Mouse (Mus musculus) lung, postnatal 4 days (tissue): Measurements from ENCODE around the gene Kif7.

Experiments
- DNase-seq, 2 experiments: peaks; one replicate each; pipeline ENCODE4 v3.0.0; 2021

Kif7 gene

DNA sequence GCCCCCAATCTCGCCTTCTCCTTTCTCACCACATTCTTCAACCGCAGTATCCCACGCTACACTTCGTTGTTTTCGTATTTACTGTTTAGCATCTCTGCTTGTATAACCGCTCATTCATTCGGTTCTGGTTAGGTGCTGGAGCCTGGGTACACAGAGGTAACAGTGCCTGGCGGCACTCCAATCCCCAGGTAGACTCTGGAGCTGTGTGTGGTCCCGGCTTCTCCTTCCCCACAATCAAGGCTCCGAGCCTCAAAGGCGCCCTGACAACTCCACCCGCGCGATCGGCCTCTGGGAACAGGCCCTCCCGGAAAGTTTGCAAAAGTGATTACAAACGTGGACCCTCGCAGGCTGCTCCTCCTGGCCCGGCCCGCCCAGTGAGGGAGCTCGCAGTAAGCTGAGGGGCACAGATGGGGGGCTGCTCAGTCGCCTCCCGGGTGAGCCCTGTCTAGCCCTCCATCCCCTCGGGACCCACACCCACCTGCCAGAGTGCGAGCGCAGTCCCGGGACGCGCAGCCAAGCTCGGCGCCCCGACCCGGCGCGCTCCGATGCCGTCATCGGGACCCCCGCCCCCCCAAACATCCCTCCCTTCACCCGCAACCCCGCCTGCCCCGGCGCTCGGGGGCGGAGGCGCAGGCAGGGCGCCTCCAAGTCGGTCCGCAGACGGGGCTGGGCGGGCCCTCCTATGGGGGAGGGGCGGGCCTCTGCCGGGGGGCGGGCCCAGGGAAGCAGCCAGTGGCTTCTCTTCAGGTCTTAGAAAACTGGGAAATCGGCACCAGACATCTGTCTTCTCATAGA lies at the start of gene Kif7:
Gene Kif7, minus strand, starts transcription at position 534 of the 795 bp plus-strand sequence.
- peak; percentile 89 to 93 for DNase-seq

- no peak for DNase-seq
Measured at GRCm38 (mm10) chr7:79762106-79762505, 46.6 kb upstream of the Kif7 start.

- DNase-seq: no peak
Measured at GRCm38 (mm10) chr7:79761124-79761876, 45.8 kb upstream of the Kif7 start.

DNA sequence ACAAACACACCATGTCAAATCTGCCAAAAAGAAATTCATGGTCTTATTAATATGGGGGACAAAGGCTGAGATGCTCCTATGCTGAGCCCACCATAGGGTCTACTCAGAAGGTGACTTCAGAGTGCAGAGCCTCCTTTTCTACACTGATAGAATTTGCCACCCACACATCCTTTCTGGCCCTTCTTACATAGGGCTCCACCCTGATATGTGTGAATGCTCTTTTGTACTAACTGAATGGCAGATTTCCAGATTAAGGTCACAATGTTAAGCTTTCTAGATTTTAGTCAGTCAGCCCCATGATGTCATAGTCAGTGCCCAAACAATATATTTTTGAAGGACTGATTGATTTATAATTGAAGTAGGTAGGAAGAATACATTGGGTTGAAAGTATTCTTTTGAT lies 44.2 kb upstream of the Kif7 start:
- no peak for DNase-seq

GRCm38 (mm10) chr7:79758176-79758575 lies 42.7 kb upstream of the Kif7 start:
- DNase-seq: peak; percentile 54 to 70

- DNase-seq: no peak
Measured at GRCm38 (mm10) chr7:79756334-79756733, 40.8 kb upstream of the Kif7 start.

DNA sequence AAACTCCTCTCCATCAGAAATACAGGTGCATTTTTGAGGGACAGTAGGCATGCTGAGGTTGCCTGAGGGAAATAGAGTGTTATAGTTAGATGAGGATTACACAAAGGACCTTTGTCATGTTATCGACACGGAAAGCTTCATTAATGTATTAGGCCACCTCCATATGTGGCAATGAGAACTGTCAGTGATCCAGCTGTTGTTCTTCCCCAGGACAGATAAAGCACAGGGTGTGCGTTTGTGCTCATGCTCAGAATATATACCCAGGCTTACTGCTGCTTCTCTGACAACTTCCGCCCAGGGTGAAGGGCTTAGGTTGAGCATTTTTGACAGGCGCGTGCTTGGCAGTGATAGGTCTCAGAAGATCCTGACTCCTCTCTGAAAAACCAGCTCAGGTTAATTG lies 34.0 kb upstream of the Kif7 start:
- no peak for DNase-seq

DNA sequence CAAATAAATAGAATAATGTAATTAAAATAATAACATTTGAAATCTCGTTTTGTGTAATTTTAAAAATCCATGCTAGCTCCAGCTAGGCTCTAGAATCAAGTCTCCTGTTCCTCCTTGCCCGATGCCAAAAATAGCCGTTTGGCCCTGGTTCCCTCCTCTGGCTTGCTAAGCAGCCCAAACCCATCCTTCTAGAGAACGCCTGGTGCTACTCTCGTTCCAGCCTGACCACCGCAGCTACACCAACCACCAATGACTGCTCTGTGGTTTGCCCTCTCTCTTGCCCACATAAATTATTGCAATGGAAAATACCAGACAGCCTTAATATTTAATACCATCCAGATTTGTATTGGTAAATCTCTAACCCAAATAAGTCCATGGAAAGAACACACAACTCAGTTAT lies 32.1 kb upstream of the Kif7 start:
- no peak for DNase-seq

GRCm38 (mm10) chr7:79744585-79744984 lies 29.1 kb upstream of the Kif7 start:
- DNase-seq: no peak

DNA sequence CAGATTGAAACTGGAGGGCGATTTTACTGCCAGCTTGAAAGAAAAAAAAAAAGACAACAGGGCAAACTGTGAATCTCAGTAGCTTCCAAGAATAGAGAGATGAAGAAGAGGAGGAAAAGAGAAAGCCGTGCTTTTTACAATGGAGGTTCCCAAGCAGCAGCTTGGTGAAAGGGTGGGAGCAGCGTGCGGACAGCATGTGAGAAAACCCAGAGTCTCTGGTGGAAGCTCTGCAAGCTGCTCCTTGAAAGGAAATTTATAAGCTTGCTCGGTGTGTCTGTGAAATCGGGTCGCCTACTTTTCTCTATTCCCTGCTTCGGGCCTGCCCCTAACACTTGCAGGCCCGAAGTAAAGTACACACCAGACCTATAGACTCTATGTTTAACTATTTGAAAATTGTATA lies 28.5 kb upstream of the Kif7 start:
- DNase-seq: no peak

DNA sequence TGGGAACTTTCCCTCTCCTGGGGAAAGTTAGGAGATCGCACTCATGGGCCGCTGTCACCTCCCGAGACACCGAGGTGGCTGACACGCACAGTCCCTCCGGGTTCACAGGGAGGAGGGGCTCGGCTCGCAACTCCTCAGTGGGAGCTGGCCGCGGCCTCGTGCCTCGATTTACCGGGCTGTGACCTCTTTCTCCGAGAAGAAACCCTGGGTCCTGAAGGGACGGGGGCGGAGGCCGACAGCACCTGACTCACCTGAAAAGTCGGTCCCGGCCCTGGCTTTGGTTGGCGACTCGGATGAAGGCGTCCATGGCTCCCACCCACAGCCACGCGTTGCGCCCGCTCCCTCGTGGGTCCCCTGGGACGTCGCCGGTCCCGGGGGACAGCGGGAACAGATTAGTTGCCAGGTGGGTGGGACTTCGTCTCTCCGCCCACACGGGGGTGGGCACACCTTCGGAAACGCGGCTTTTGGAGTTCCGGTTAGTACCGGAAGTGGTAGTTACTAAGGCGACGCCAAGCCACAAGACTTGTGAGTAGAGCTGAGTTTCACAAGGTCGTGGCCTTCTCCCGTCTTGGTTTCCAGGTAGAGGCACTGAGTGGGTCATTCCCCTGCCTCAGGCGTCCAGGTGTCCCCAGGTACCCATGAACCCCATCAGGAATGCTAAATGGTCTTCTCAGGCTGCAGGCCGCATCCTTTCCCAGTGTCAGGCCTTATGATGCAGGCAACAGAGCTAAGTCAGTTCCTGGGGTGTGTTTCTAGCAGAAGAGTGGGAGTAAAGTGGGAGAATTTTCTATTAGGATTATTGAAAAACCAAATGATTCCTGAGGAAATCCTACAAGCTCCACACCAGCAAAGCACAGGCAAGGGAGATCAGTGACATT lies 27.4 kb upstream of the Kif7 start, which contains the start of the genes Pex11a and Wdr93:
Gene Pex11a, minus strand, starts transcription at position 473 of the 878 bp plus-strand sequence.
Gene Wdr93, plus strand, starts transcription at position 505 of the 878 bp plus-strand sequence.
- peak; percentile 88 for DNase-seq

DNA sequence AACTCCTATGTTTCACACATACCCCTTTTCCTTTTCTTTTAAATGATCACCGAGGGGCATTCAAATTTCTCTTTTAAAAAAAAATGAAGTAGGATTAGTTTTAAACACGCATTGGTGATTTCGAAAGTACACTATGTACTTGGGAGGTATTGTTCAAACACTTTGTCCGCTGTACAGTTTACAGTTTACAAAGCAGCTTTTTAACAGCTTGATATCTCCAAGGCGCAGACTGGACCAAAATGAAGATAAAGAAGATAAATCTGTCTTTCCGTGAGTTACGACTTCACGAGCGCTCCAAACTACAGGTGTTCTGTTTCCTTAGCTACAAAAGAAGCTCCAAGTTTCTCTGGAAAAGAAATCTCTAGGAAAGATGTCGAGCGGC lies 26.7 kb upstream of the Kif7 start:
- DNase-seq: no peak

DNA sequence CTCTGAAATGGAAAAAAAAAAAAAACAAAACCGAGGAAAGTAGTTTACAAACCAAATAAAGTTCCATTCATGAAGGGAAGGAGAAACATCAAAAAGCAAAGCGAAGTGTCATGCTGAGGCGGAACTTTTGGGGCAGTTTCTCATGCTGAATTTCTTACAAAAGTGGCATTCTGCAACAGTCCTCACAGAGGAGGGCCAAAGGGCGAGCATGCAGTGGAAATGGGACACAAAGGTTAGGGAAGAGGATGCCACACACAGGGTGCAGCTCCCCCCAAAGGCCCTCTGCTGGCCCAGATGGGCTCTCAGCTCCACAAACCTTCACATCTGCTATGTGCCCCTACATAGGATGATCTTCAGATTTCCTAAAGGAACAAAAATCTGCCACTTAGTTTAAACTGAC lies 24.8 kb upstream of the Kif7 start:
- no peak for DNase-seq

GRCm38 (mm10) chr7:79738913-79739312 lies 23.4 kb upstream of the Kif7 start:
- DNase-seq: no peak

- no peak for DNase-seq
Measured at GRCm38 (mm10) chr7:79736511-79736910, 21.0 kb upstream of the Kif7 start.

DNA sequence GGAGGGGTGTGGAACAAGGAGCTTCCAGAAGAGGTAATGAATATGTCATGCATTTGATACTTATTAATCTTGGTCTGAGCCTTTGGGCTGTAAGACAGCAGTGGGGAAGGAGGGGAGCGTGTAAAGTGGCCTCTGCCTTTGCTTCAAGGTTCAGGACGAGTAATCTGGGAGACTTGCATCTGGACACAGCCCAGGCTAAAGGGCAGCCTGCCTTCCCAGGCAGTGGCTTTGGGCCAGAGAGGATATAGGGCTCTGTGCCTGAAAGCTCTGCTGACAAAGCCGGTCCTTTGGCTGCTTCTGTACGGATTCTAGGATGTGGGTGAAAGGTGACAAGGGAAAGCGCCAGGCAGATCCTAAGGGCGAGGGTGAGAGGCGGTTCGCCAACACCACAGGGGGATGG lies 19.0 kb upstream of the Kif7 start:
- DNase-seq: peak in 1 of 2 experiments; percentile 54

GRCm38 (mm10) chr7:79732622-79733021 lies 17.1 kb upstream of the Kif7 start, which contains the start of gene Plin1:
Gene Plin1 (minus strand): TSS chr7:79732903.
- DNase-seq: peak; percentile 51

GRCm38 (mm10) chr7:79731438-79731837 lies 15.9 kb upstream of the Kif7 start:
- no peak for DNase-seq

DNA sequence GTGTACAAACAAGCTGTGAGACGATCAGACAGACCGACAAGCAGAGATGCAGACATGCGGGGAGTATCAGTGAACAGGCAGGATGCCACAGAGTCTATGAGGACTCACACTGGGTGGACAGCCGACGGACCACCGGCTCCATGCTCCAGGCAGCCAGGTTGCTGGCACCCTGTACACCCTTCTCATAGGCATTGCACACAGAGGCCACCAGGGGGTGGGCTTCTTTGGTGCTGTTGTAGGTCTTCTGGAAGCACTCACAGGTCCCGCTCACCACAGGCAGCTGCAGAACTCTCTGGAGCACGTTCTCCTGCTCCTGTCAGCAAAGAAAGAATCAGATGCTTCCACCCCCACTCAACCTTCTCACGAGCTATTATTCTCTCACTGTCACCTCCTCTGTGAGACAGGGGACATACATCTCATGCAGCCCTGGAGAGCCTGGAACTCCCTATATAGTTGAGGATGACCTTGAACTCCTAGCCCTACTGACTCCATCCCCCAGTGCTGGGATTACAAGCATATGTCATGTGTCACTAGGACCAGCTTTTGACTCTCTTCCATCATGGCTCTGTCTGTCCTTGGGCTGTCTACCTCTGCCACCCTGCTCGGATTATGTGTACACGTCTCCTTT lies 14.3 kb upstream of the Kif7 start:
- DNase-seq: peak in 1 of 2 experiments; percentile 37

DNA sequence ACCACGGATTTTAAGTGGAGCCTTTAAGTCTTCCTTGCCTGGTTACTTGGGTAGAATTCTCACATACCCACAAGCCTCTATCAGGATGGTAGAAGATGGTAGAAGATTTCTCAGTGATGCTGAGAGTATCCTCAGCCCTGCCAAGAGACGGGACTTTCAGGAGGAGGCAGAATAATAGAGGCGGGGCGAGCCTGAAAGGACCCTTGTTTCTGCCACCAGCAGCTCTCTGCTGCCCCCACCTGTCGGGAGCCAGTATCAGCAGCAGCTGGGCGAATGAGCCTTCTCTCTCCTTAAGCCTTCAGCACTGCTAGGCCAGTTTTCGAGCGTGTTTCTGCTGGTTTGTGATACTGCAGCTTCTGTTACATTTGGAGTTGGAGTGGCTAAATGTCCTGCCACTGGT lies 13.6 kb upstream of the Kif7 start:
- peak; percentile 69 to 82 for DNase-seq

DNA sequence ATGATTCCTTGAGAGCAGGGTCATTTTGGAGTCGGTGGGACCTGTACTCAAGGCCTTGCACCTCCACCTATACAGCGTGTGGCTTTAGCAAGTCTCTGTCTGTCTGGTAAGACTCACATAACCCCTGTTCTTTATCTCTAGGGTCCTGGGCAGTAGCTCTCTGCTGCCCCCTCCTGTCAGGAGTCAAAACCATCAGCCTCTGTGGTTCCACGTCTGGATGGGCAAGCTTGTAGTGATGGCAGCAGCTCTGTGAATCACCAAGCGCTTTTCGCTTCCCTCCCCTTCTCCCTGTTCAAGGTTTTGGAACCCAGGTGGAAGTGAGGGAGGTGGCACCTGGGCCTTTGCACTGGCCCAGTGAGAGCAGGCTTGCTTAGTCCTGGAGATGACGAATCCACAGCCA lies 12.7 kb upstream of the Kif7 start:
- peak; percentile 62 to 76 for DNase-seq

GRCm38 (mm10) chr7:79727091-79727490 lies 11.6 kb upstream of the Kif7 start:
- peak; percentile 54 to 68 for DNase-seq
